Mouse (Mus musculus): ENCODE measurements at regions not wholly inside any gene's neighbourhood (a gene's known extent, or its start where the extent isn't known, plus 50 kb on each side); places are given as distances from the start of the nearest gene placed in this dataset.

DNA sequence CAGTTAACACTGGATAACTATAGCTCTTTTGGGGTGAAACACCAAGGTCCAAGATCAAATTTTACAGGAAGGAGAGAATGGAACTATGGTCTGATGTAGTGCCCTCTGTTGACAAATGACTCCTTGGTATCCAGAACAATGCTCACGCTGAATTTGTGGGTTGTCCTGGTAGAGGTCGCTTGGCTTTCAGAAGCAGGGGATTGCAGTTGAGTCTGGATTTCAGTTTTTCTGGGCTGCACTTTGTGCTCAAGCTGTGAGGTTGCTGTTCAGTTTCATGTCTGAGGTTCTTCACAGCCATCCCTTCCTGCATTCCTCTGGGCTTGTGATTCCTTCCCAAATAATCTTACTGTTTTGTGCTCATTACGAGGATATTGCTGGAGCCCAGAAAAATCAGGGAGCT lies 118.9 kb downstream of the Tmem182 start:
- Histone ChIP-seq H3K27ac (ENCODE audit: insufficient read depth, low read depth) (no peak overlapping the region), H3K9me3 (replicated peaks; ENCODE audit: low read length) (peaks cover 55% of the 10 kb centered on the region), H3K9ac (ENCODE audit: insufficient read depth, low read depth) (no peak overlapping the region), H3K4me3 (replicated peaks in 1 of 3; ENCODE audit: low read depth in 2 of 3, low read length in 2 of 3, poor library complexity in 1 of 3) (no peak overlapping the region), H3K4me2 (ENCODE audit: insufficient read depth, low read depth, poor library complexity, severe bottlenecking) (no peak overlapping the region), H3K27me3 (replicated peaks) (no peaks in the 10 kb centered on the region), H3K79me2 (replicated peaks; ENCODE audit: control insufficient read depth, extremely low read depth, insufficient read depth, poor library complexity, severe bottlenecking) (no peaks in the 10 kb centered on the region), H3K36me3 (replicated peaks in 1 of 2; ENCODE audit: control insufficient read depth in 1 of 2, insufficient read depth in 1 of 2, low read length in 1 of 2) (no peaks in the 10 kb centered on the region), H3K4me1 (ENCODE audit: control insufficient read depth in 1 of 2, insufficient read depth in 2 of 2) (no peaks in the 10 kb centered on the region)
- DNase-seq (ENCODE audit: extremely low read depth): no peak
- TF ChIP-seq ELF1 (IDR thresholded peaks at IDR 0.05; ENCODE audit: low read depth, low read length) (no peak), JUN (IDR thresholded peaks at IDR 0.05; ENCODE audit: insufficient read depth, low read depth, low read length) (no peak), TCF12 (IDR thresholded peaks at IDR 0.05; ENCODE audit: low read depth, low read length) (no peak), ZKSCAN1 (IDR thresholded peaks at IDR 0.05; ENCODE audit: borderline replicate concordance, low read depth, low read length) (no peak), KAT2A (IDR thresholded peaks at IDR 0.05; ENCODE audit: insufficient replicate concordance, low read length) (no peak), POLR2A (IDR thresholded peaks at IDR 0.05; ENCODE audit: low read depth, low read length) (no peak), NRF1 (IDR thresholded peaks at IDR 0.05; ENCODE audit: low read depth, low read length) (no peak), MEF2A (IDR thresholded peaks at IDR 0.05; ENCODE audit: borderline replicate concordance, low read depth, low read length) (no peak), USF1 (IDR thresholded peaks at IDR 0.05; ENCODE audit: low read depth, low read length) (no peak), HCFC1 (IDR thresholded peaks at IDR 0.05; ENCODE audit: low read depth, low read length) (no peak), CHD2 (IDR thresholded peaks at IDR 0.05; ENCODE audit: low read length) (no peak), EP300 (IDR thresholded peaks at IDR 0.05; ENCODE audit: low read length) (no peak)
- dilution Hi-C loops (cut with MboI; ENCODE audit: extremely low pct_ligation_motif_present, extremely low pct_unique_long_range_greater_than_20kb, low sequenced_read_pairs): no loop called here
- in situ Hi-C loops (cut with MboI; ENCODE audit: low pct_ligation_motif_present, low pct_unique_long_range_greater_than_20kb, low sequenced_read_pairs): no loop called here

GRCm38 (mm10) chr1:40924780-40925179 lies 119.4 kb downstream of the Tmem182 start:
- Histone ChIP-seq H3K36me3 (replicated peaks in 1 of 2; ENCODE audit: control insufficient read depth in 1 of 2, insufficient read depth in 1 of 2, low read length in 1 of 2) (no peaks in the 10 kb centered on the region), H3K4me2 (ENCODE audit: insufficient read depth, low read depth, poor library complexity, severe bottlenecking) (no peak overlapping the region), H3K9me3 (replicated peaks; ENCODE audit: low read length) (peaks cover 59% of the 10 kb centered on the region), H3K4me3 (replicated peaks in 1 of 3; ENCODE audit: low read depth in 2 of 3, low read length in 2 of 3, poor library complexity in 1 of 3) (no peak overlapping the region), H3K27ac (ENCODE audit: insufficient read depth, low read depth) (no peak overlapping the region), H3K4me1 (ENCODE audit: control insufficient read depth in 1 of 2, insufficient read depth in 2 of 2) (no peaks in the 10 kb centered on the region), H3K79me2 (replicated peaks; ENCODE audit: control insufficient read depth, extremely low read depth, insufficient read depth, poor library complexity, severe bottlenecking) (no peaks in the 10 kb centered on the region), H3K27me3 (replicated peaks) (no peaks in the 10 kb centered on the region), H3K9ac (ENCODE audit: insufficient read depth, low read depth) (no peak overlapping the region)
- dilution Hi-C loops (cut with MboI; ENCODE audit: extremely low pct_ligation_motif_present, extremely low pct_unique_long_range_greater_than_20kb, low sequenced_read_pairs) (no loop called here), in situ Hi-C loops (cut with MboI; ENCODE audit: low pct_ligation_motif_present, low pct_unique_long_range_greater_than_20kb, low sequenced_read_pairs) (no loop called here)
- TF ChIP-seq HCFC1 (IDR thresholded peaks at IDR 0.05; ENCODE audit: low read depth, low read length): no peak
- TF ChIP-seq RCOR1 (conservative IDR thresholded peaks at IDR 0.05; ENCODE audit: low read depth, low read length): no peak
- no peak for TF ChIP-seq MEF2A (IDR thresholded peaks at IDR 0.05; ENCODE audit: borderline replicate concordance, low read depth, low read length)
- TF ChIP-seq CHD1 (IDR thresholded peaks at IDR 0.05; ENCODE audit: low read depth, low read length): no peak
- TF ChIP-seq ZKSCAN1 (IDR thresholded peaks at IDR 0.05; ENCODE audit: borderline replicate concordance, low read depth, low read length): no peak
- TF ChIP-seq ELF1 (IDR thresholded peaks at IDR 0.05; ENCODE audit: low read depth, low read length): no peak
- TF ChIP-seq IRF4 (IDR thresholded peaks at IDR 0.05; ENCODE audit: low read depth, low read length): no peak
- no peak for TF ChIP-seq MXI1 (IDR thresholded peaks at IDR 0.05; ENCODE audit: low read depth, low read length)
- TF ChIP-seq EP300 (IDR thresholded peaks at IDR 0.05; ENCODE audit: low read length): no peak
- TF ChIP-seq KAT2A (IDR thresholded peaks at IDR 0.05; ENCODE audit: insufficient replicate concordance, low read length): no peak
- no peak for DNase-seq (ENCODE audit: extremely low read depth)
